Mouse (Mus musculus): Measurements from ENCODE around the gene Park7. TPM values are rescaled to one million over a fixed set of nuclear protein-coding genes. Genes with fewer than 3 reads are reported as not detected.
A peak's percentile ranks its signal among the peaks of the same experiment; 100 is the strongest.

Gene Park7
- polyA plus RNA-seq (2015; fragmentation: Nextera tagmentation; extraction: Ambion mirVana) = 373 and 377 TPM in 2 replicates

- peak within 1 kb of the TSS; percentile 77 for H3K4me2 ChIP-seq (replicated peaks)
- no peaks in the 10 kb centered on the region for H3K27me3 ChIP-seq
- H3K4me1 ChIP-seq (replicated peaks) = peaks cover 22% of the 10 kb centered on the region
- peak within 1 kb of the TSS; percentile 85 for H3K9ac ChIP-seq (replicated peaks)
- no peaks in the 10 kb centered on the region for H3K9me3 ChIP-seq
- peak; percentile 86 for ATAC-seq
- under 1% methylated on average over 48 of the region's 48 CpGs for WGBS
- H3K36me3 ChIP-seq = no peaks in the 10 kb centered on the region
- H3K4me3 ChIP-seq (replicated peaks) = peak within 1 kb of the TSS; percentile 67
- peak within 1 kb of the TSS; percentile 76 for H3K27ac ChIP-seq
Measured at GRCm38 (mm10) chr4:150914290-150914733, at the start of gene Park7, which contains the start of gene Tnfrsf9. TSS of gene Park7 (minus strand) at chr4:150914437. TSS of gene Tnfrsf9 (plus strand) at chr4:150914562.

- no peak overlapping the region for H3K9ac ChIP-seq (replicated peaks)
- 0 out of 2 replicates have a peak, but pooled peaks cover 3% of the 10 kb centered on the region for H3K4me1 ChIP-seq (replicated peaks)
- ATAC-seq = no peak
- no peaks in the 10 kb centered on the region for H3K9me3 ChIP-seq
- no peaks in the 10 kb centered on the region for H3K36me3 ChIP-seq
- WGBS = 64% methylated on average over 2 of the region's 2 CpGs
- no peak overlapping the region for H3K4me2 ChIP-seq (replicated peaks)
- H3K4me3 ChIP-seq (replicated peaks) = no peak overlapping the region
- no peak overlapping the region for H3K27ac ChIP-seq
- H3K27me3 ChIP-seq = peaks cover 3% of the 10 kb centered on the region; the same call in 1 of the 2 replicates
Measured at GRCm38 (mm10) chr4:150963711-150964110, 49.5 kb upstream of the Park7 start.

- H3K4me3 ChIP-seq (replicated peaks) = no peak overlapping the region
- H3K27me3 ChIP-seq = peaks cover 3% of the 10 kb centered on the region; the same call in 1 of the 2 replicates
- no peaks in the 10 kb centered on the region for H3K9me3 ChIP-seq
- H3K4me1 ChIP-seq (replicated peaks) = peaks cover 6% of the 10 kb centered on the region; the same call in 1 of the 2 replicates
- WGBS = 75% methylated on average over 6 of the region's 6 CpGs
- H3K36me3 ChIP-seq = no peaks in the 10 kb centered on the region
- no peak overlapping the region for H3K9ac ChIP-seq (replicated peaks)
- no peak for ATAC-seq
- no peak overlapping the region for H3K27ac ChIP-seq
- H3K4me2 ChIP-seq (replicated peaks) = no peak overlapping the region
Measured at GRCm38 (mm10) chr4:150962231-150962630, 48.0 kb upstream of the Park7 start.

GRCm38 (mm10) chr4:150958536-150958935, 44.3 kb upstream of the Park7 start:
- Histone ChIP-seq H3K9ac (replicated peaks) (no peak overlapping the region), H3K27ac (no peak overlapping the region), H3K4me3 (replicated peaks) (no peak overlapping the region), H3K27me3 (no peaks in the 10 kb centered on the region), H3K4me2 (replicated peaks) (no peak overlapping the region), H3K9me3 (no peaks in the 10 kb centered on the region), H3K4me1 (replicated peaks) (peaks cover 13% of the 10 kb centered on the region), H3K36me3 (no peaks in the 10 kb centered on the region)
- ATAC-seq = no peak
- WGBS = 79% methylated on average over 7 of the region's 7 CpGs

GRCm38 (mm10) chr4:150957106-150957458, 42.8 kb upstream of the Park7 start:
- ATAC-seq = no peak; the same call in 1 of the 2 replicates
- Histone ChIP-seq H3K9me3 (no peaks in the 10 kb centered on the region), H3K9ac (replicated peaks) (no peak overlapping the region), H3K4me3 (replicated peaks) (no peak overlapping the region), H3K36me3 (no peaks in the 10 kb centered on the region), H3K27me3 (no peaks in the 10 kb centered on the region), H3K4me2 (replicated peaks) (no peak overlapping the region), H3K4me1 (replicated peaks) (peaks cover 13% of the 10 kb centered on the region), H3K27ac (peak overlapping the region; percentile 72; the same call in 1 of the 2 replicates)
- WGBS = 34% methylated on average over 1 of the region's 1 CpGs

GRCm38 (mm10) chr4:150956369-150957105, 42.3 kb upstream of the Park7 start:
- WGBS = 45% methylated on average over 13 of the region's 13 CpGs
- Histone ChIP-seq H3K4me2 (replicated peaks) (no peak overlapping the region), H3K9me3 (no peaks in the 10 kb centered on the region), H3K36me3 (no peaks in the 10 kb centered on the region), H3K4me1 (replicated peaks) (peaks cover 13% of the 10 kb centered on the region), H3K9ac (replicated peaks) (no peak overlapping the region), H3K27ac (peak overlapping the region; percentile 72), H3K27me3 (no peaks in the 10 kb centered on the region), H3K4me3 (replicated peaks) (no peak overlapping the region)
- peak; percentile 91 for ATAC-seq

- H3K4me1 ChIP-seq (replicated peaks) = no peaks in the 10 kb centered on the region
- no peak for ATAC-seq
Measured at GRCm38 (mm10) chr4:150950972-150951371, 36.7 kb upstream of the Park7 start.

GRCm38 (mm10) chr4:150944707-150945106, 30.5 kb upstream of the Park7 start:
- no peaks in the 10 kb centered on the region for H3K27me3 ChIP-seq
- no peak for ATAC-seq
- no peak overlapping the region for H3K4me2 ChIP-seq (replicated peaks)
- H3K9me3 ChIP-seq = no peaks in the 10 kb centered on the region
- 94% methylated on average over 7 of the region's 7 CpGs for WGBS
- no peak overlapping the region for H3K27ac ChIP-seq
- no peaks in the 10 kb centered on the region for H3K36me3 ChIP-seq
- H3K4me3 ChIP-seq (replicated peaks) = no peak overlapping the region
- no peak overlapping the region for H3K9ac ChIP-seq (replicated peaks)
- no peaks in the 10 kb centered on the region for H3K4me1 ChIP-seq (replicated peaks)

More at GRCm38 (mm10) chr4:150950972-150951371, 36.7 kb upstream of the Park7 start:
- Histone ChIP-seq H3K27ac (no peak overlapping the region), H3K36me3 (no peaks in the 10 kb centered on the region), H3K9me3 (no peaks in the 10 kb centered on the region), H3K4me2 (replicated peaks) (no peak overlapping the region), H3K9ac (replicated peaks) (no peak overlapping the region), H3K27me3 (no peaks in the 10 kb centered on the region), H3K4me3 (replicated peaks) (no peak overlapping the region)
- WGBS = 87% methylated on average over 10 of the region's 10 CpGs

- no peak overlapping the region for H3K4me3 ChIP-seq (replicated peaks)
- no peaks in the 10 kb centered on the region for H3K4me1 ChIP-seq (replicated peaks)
- no peaks in the 10 kb centered on the region for H3K36me3 ChIP-seq
- no peak overlapping the region for H3K4me2 ChIP-seq (replicated peaks)
- no peaks in the 10 kb centered on the region for H3K9me3 ChIP-seq
- ATAC-seq = no peak
- H3K27me3 ChIP-seq = no peaks in the 10 kb centered on the region
- no peak overlapping the region for H3K9ac ChIP-seq (replicated peaks)
- no peak overlapping the region for H3K27ac ChIP-seq
- WGBS = 67% methylated on average over 13 of the region's 13 CpGs
Measured at GRCm38 (mm10) chr4:150939991-150940651, 25.9 kb upstream of the Park7 start.

GRCm38 (mm10) chr4:150938063-150938452, 23.8 kb upstream of the Park7 start:
- Histone ChIP-seq H3K4me1 (replicated peaks) (no peaks in the 10 kb centered on the region), H3K4me3 (replicated peaks) (no peak overlapping the region), H3K4me2 (replicated peaks) (no peak overlapping the region), H3K36me3 (no peaks in the 10 kb centered on the region), H3K9ac (replicated peaks) (no peak overlapping the region), H3K9me3 (no peaks in the 10 kb centered on the region), H3K27me3 (no peaks in the 10 kb centered on the region), H3K27ac (no peak overlapping the region)
- 67% methylated on average over 14 of the region's 14 CpGs for WGBS
- ATAC-seq = no peak

- H3K4me2 ChIP-seq (replicated peaks) = no peak overlapping the region
- H3K9ac ChIP-seq (replicated peaks) = no peak overlapping the region
- 82% methylated on average over 16 of the region's 16 CpGs for WGBS
- no peaks in the 10 kb centered on the region for H3K27me3 ChIP-seq
- no peak overlapping the region for H3K4me3 ChIP-seq (replicated peaks)
- no peak overlapping the region for H3K27ac ChIP-seq
- no peaks in the 10 kb centered on the region for H3K9me3 ChIP-seq
- no peak for ATAC-seq
- no peaks in the 10 kb centered on the region for H3K36me3 ChIP-seq
- H3K4me1 ChIP-seq (replicated peaks) = no peaks in the 10 kb centered on the region
Measured at GRCm38 (mm10) chr4:150937293-150938062, 23.2 kb upstream of the Park7 start.

GRCm38 (mm10) chr4:150933503-150933902, 19.3 kb upstream of the Park7 start:
- Histone ChIP-seq H3K9me3 (no peaks in the 10 kb centered on the region), H3K27ac (no peak overlapping the region), H3K4me3 (replicated peaks) (no peak overlapping the region), H3K27me3 (no peaks in the 10 kb centered on the region), H3K4me2 (replicated peaks) (no peak overlapping the region), H3K36me3 (no peaks in the 10 kb centered on the region), H3K9ac (replicated peaks) (no peak overlapping the region), H3K4me1 (replicated peaks) (no peaks in the 10 kb centered on the region)
- no peak for ATAC-seq
- 62% methylated on average over 1 of the region's 1 CpGs for WGBS
